Comparison of ENCODE assay signal across 8 mouse cellular contexts in genomic region chr19:46435492-46435891, GRCm38 (mm10). TPM values are rescaled to one million over a fixed set of nuclear protein-coding genes. Genes with fewer than 3 reads are reported as not detected.
DNase-seq lines count a peak whose midpoint lies in the region; ATAC-seq and TF ChIP-seq lines count a peak whose summit lies in the region.

No protein-coding gene starts in this region.

- WGBS in hindbrain, embryonic 12.5 days: 4% methylated on average over 7 of the region's 7 CpGs

- no peak overlapping the region for H3K9ac ChIP-seq in hindbrain, embryonic 12.5 days

- intact Hi-C loops in gastrocnemius, adult 2 months (cut with DNase I): no loop called here

- H3K9me3 ChIP-seq in hindbrain, embryonic 12.5 days (replicated peaks): no peaks in the 10 kb centered on the region

- peaks cover 26% of the 10 kb centered on the region for H3K4me1 ChIP-seq in hindbrain, embryonic 12.5 days

- DNase-seq in gastrocnemius, adult 2 months: no peak
- no peak for DNase-seq in gastrocnemius, postnatal 4 days (ENCODE audit: low spot score in 2 of 2)
- peak; percentile 55 for DNase-seq in thymus, postnatal 4 days
- no peak for DNase-seq in thymus, postnatal 14 days
- no peak for DNase-seq in urinary bladder, adult 18-20 months (ENCODE audit: low spot score in 2 of 2)
- DNase-seq in kidney, adult 8-10 months: no peak
- DNase-seq in yolk sac, embryonic 10.5 days (ENCODE audit: low spot score): no peak

- H3K27ac ChIP-seq in gastrocnemius, adult 2 months: no peak overlapping the region
- H3K27ac ChIP-seq in hindbrain, embryonic 12.5 days: peak overlapping the region; percentile 55; the same call in 1 of the 2 replicates

- H3K27me3 ChIP-seq in hindbrain, embryonic 12.5 days: no peaks in the 10 kb centered on the region

- H3K4me2 ChIP-seq in hindbrain, embryonic 12.5 days (replicated peaks): no peak overlapping the region

- H3K36me3 ChIP-seq in hindbrain, embryonic 12.5 days: no peaks in the 10 kb centered on the region

- TF ChIP-seq CTCF in gastrocnemius, adult 2 months (IDR thresholded peaks at IDR 0.05): peak; percentile 41; the same call in 1 of the 2 replicates

- ATAC-seq in hindbrain, embryonic 12.5 days (ENCODE audit: low FRiP score): no peak

- H3K4me3 ChIP-seq in gastrocnemius, adult 2 months: no peak overlapping the region
- no peak overlapping the region for H3K4me3 ChIP-seq in hindbrain, embryonic 12.5 days

RNA-seq across cellular contexts. Expression of gene Sufu, which starts 38.8 kb away (rescaled TPM):
- total RNA-seq in gastrocnemius, adult 2 months (2021): 1 to 10 TPM; 5.1 to 6.1 TPM
- 10 to 100 TPM; 20.1 to 23.5 TPM for total RNA-seq in gastrocnemius, postnatal 4 days (2021)
- 37.7 and 39.3 TPM in 2 replicates for polyA plus RNA-seq in hindbrain, embryonic 12.5 days (2016; fragmentation: Nextera tagmentation; extraction: Ambion mirVana)

RNA-seq across cellular contexts. Expression of gene Actr1a, which starts 39.9 kb away (rescaled TPM):
- total RNA-seq in gastrocnemius, adult 2 months (2021): 10 to 100 TPM; 59.8 to 61.0 TPM
- total RNA-seq in gastrocnemius, postnatal 4 days (2021): 10 to 100 TPM; 80.8 to 88.7 TPM
- 240 and 246 TPM in 2 replicates for polyA plus RNA-seq in hindbrain, embryonic 12.5 days (2016; fragmentation: Nextera tagmentation; extraction: Ambion mirVana)
